Mouse (Mus musculus) thymus, adult 18-20 months (tissue): ENCODE measurements around the gene Cyp2d34.

Experiments used
- DNase-seq, 2 experiments: peaks; one replicate each; pipeline ENCODE4 v3.0.0; 2022; ENCODE audit warnings: mixed read lengths in 2 of 2

Cyp2d34 gene

DNA sequence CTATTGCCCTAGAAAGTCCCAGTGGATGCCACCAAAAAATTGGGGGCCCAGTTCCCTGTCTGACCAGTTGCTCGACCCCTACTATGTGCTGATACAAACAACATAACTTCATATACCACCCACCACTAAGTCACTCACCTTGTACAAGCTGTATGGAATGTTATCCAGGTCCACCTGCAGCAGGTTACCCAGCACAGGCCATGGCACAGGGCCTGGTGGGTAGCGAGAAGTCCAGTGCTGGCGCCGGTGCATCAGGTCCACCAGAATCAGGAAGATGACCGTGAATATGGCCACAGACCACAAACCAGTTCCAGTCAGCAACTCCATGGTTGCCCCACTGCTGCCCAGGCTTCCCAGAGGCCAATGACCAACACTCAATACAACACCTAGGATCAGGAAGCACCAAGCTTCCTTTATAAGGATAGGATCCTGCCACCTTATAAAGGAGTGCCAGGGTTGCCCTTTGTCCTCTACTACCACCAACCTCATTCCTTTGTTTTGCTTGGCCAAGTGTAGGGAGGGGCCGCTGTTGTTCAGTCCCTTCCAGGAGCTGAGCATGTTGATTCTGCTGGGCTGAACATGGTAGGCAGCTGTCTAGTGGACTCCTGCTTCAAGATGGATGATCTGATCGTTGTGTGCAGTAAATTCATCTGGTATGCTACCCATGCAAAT lies at the start of gene Cyp2d34:
Gene Cyp2d34, minus strand, starts transcription at position 416 of the 672 bp plus-strand sequence.
- no peak for DNase-seq

DNA sequence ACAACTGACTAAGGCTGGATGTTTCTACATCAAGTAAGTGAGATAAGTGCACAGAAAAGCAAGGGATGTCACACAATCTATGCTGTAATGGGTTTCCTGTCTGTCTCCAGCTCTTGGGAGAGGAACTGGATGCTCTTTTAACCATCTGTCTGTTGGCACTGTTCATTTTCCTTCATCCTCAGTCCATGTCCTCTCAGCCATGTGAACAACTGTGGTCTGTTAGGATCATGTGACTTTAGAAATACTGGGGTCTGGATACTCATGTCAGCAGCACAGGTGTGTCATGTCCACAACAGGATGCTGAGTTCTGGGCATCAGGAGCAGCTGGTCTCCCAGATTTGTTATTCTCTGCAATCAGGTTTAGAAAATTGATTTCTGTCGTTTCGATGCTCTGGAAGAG lies 35.6 kb upstream of the Cyp2d34 start:
- DNase-seq = no peak

DNA sequence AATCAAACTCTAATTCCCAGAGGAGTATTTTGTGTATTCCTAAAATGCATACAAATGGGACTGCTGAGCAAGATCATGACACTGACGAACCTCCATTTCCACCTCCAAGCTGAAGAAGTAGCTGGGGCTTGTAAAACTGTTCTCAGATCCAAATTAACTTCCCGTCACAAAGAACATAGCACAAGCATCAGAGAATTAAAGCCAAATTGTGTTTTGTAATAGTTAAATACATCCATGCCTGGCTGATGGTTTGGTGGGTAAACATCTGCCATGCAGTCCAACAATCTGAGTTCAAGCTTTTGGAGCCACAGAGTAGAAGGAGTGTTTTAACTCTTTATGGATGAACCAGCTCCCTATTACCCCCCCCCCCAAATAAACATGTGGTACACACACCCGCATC lies 23.6 kb upstream of the Cyp2d34 start:
- DNase-seq = no peak

GRCm38 (mm10) chr15:82643771-82644170 lies 23.0 kb upstream of the Cyp2d34 start:
- no peak for DNase-seq

DNA sequence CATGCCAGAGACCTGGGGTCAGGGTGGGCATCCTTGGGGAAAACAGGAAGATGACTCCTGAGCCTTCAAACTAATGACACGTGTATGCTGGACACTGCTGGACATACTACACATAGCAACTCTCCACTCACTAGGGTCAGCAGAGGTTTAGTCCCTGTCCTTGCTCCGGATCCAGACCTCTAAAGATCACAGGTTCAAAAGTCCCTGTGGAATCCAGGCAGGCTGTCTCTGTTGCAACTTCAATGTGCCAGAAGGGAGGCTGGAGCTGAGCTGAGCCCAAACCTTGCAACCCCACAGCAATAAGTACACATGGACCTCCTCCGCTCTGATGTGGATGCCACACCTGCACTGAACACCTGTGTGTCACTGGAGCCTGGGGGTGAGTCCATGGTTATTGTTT lies 22.0 kb upstream of the Cyp2d34 start:
- DNase-seq = no peak

DNA sequence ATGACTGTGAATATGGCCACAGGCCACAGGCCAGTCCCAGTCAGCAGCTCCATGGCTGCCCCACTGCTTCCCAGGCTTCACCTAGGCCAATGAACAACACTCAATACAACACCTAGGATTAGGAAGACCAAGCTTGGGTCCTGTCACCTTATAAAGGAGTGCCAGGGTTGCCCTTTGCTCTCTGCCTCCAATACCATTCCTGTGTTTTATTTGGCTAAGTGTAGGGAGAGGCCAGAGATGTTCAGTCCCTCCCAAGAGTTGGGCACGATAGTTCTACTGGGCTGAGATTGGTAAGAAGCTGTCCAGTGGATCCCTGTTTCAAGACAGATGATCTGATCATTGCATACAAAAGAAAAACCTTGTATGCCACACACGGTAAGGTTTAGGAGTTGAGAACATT lies 21.2 kb upstream of the Cyp2d34 start:
- DNase-seq = no peak

- DNase-seq = no peak
Observed at GRCm38 (mm10) chr15:82641390-82641789, 20.6 kb upstream of the Cyp2d34 start.

- DNase-seq = no peak
Observed at GRCm38 (mm10) chr15:82640201-82640600, 19.5 kb upstream of the Cyp2d34 start.

DNA sequence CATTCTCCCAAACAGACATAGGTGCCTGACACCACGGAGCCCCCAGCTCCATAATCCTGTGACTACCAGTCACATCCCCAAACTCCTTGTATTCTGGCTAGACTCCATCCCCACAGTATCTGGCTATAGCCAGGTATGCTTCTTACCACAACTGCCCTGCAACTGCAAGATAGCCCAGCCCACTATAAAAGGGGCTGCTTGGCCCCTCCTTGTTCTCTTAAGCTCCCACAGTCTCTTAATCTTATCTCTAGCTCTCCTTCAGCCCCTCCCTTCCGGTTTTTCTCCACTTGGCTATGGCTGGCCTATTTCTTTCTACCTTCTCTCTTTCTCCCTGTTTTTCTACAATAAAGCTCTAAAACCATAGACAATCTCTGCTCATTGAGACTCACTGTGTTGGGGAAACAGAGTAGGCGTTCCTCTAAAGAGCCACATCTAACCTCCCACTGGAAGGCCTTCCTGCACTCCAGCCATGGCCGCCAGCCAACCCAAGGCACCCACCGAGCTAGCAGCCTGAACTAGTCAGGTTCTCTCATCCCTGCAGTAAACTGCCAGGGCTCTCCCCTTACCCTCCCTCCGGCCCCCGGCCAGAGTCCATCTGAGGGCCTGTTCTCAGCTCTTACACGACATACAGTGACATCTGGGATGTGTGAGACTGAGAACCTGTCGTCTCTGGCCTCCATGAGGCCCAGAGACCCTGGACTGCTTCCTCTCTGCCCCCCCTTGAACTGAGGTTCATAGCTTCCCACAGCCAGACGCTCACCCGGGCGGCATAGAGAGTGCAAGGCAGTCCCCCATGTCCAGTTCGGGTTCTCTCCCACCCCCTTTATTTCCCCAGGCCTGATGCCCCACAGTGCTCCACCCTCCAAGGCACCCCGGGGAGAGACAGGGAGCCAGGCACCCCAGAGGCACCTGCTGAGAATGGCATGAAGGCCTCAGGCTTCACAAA lies 16.7 kb upstream of the Cyp2d34 start:
- no peak for DNase-seq

GRCm38 (mm10) chr15:82634976-82635375 lies 14.2 kb upstream of the Cyp2d34 start:
- no peak for DNase-seq

- no peak for DNase-seq
Observed at GRCm38 (mm10) chr15:82621993-82622392, 1.2 kb upstream of the Cyp2d34 start.

GRCm38 (mm10) chr15:82618362-82619020 lies 2.3 kb downstream of the Cyp2d34 start:
- DNase-seq = no peak

GRCm38 (mm10) chr15:82582621-82583020 lies 38.1 kb downstream of the Cyp2d34 start:
- no peak for DNase-seq

GRCm38 (mm10) chr15:82579071-82579470 lies 41.7 kb downstream of the Cyp2d34 start:
- no peak for DNase-seq

DNA sequence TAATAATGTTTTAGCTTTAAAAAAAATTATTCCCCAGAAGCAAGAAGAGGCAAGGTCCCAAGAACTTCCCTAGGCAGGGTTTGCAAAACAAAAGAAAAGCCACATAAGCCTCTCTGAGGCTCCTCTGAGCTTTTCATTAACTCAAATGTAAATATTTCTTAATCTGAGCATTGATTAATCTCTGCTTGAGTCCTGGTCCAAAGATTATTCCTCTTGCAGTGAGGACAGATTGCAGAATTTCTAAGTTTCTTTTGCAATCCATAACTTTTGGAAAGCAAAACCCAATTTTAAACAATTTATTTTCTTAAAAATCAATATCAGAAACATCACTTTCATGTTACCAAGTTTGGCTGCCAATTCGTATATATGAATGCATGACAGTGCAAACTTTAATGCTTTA lies 47.9 kb downstream of the Cyp2d34 start:
- no peak for DNase-seq
